ENCODE assay signal across 22 mouse cellular contexts in genomic region chr6:67348065-67348464, GRCm38 (mm10). TPM values are rescaled to one million over a fixed set of nuclear protein-coding genes. Genes with fewer than 3 reads are reported as not detected.
A peak's percentile ranks its signal among the peaks of the same experiment; 100 is the strongest.
DNase-seq lines count a peak whose midpoint lies in the region; ATAC-seq and TF ChIP-seq lines count a peak whose summit lies in the region.
"Had no signal": no experiment of that assay in that cellular context is flagged by ENCODE, and none has a peak within 500 bp of the region (broad histone marks: within the 10 kb centered on the region; RNA-seq: fewer than 3 reads in every experiment).

No protein-coding gene starts in this region.

- no peak for TF ChIP-seq POLR2A in spleen, adult 2 months (IDR thresholded peaks at IDR 0.05; ENCODE audit: low read depth, low read length)

- H3K36me3 ChIP-seq in spleen, adult 2 months (ENCODE audit: control insufficient read depth, insufficient read depth, low read length): no peaks in the 10 kb centered on the region
- no peaks in the 10 kb centered on the region for H3K36me3 ChIP-seq in hindbrain, embryonic 14.5 days (replicated peaks; ENCODE audit: control insufficient read depth, insufficient read depth)
- H3K36me3 ChIP-seq: midbrain, embryonic 15.5 days had no signal

- no peak overlapping the region for H3K9ac ChIP-seq in hindbrain, embryonic 14.5 days
- H3K9ac ChIP-seq: lung, embryonic 14.5 days; midbrain, embryonic 15.5 days had no signal

- TF ChIP-seq CTCF in spleen, adult 2 months (IDR thresholded peaks at IDR 0.05; ENCODE audit: extremely low read depth, insufficient read depth, insufficient read length, insufficient replicate concordance): no peak

- 32% methylated on average over 6 of the region's 6 CpGs for WGBS in spleen, adult 2 months
- 79% methylated on average over 6 of the region's 6 CpGs for WGBS in hindbrain, embryonic 14.5 days

- no peak overlapping the region for H3K4me2 ChIP-seq in hindbrain, embryonic 14.5 days (replicated peaks)
- H3K4me2 ChIP-seq: lung, embryonic 14.5 days; midbrain, embryonic 15.5 days had no signal

- H3K9me3 ChIP-seq in hindbrain, embryonic 14.5 days (ENCODE audit: control insufficient read depth, low read length): no peaks in the 10 kb centered on the region
- H3K9me3 ChIP-seq: midbrain, embryonic 15.5 days had no signal

- ATAC-seq in hematopoietic stem cell, adult 5-6 weeks (replicated peaks in 1 of 2; ENCODE audit: insufficient read depth in 1 of 2, low FRiP score in 2 of 2, low TSS enrichment in 1 of 2, low read depth in 1 of 2, poor library complexity in 2 of 2, severe bottlenecking in 2 of 2): peak; percentile 32 to 62; a peak in 3 of 4 replicates
- peak; percentile 64; the same call in 1 of the 2 replicates for ATAC-seq in neutrophil, adult 5-6 weeks (ENCODE audit: extremely low read depth, insufficient number of reproducible peaks, low FRiP score, poor library complexity, severe bottlenecking)
- ATAC-seq in megakaryocyte-erythroid progenitor cell, adult 5-6 weeks (replicated peaks; ENCODE audit: low FRiP score, low TSS enrichment, poor library complexity, severe bottlenecking): no peak
- no peak for ATAC-seq in hindbrain, embryonic 14.5 days (ENCODE audit: low FRiP score)
- ATAC-seq: forebrain, embryonic 16.5 days; intestine, postnatal 0 days; midbrain, embryonic 15.5 days had no signal

- no peak overlapping the region for H3K27ac ChIP-seq in spleen, adult 2 months (ENCODE audit: insufficient read depth, low read length)
- no peak overlapping the region for H3K27ac ChIP-seq in hindbrain, embryonic 14.5 days
- H3K27ac ChIP-seq: macrophage; midbrain, embryonic 15.5 days had no signal

- peak; percentile 3 to 59 for DNase-seq in spleen, adult 2 months (ENCODE audit: low read depth in 1 of 2, low spot score in 2 of 2)
- DNase-seq in spleen, postnatal 4 days (ENCODE audit: low spot score in 2 of 2): no peak
- peak; percentile 64 for DNase-seq in thymus, postnatal 4 days
- DNase-seq in cerebellum, postnatal 25 days: no peak
- no peak for DNase-seq in hindbrain, embryonic 14.5 days (ENCODE audit: low spot score)
- DNase-seq: adrenal gland, postnatal 10 days; cerebellum, adult 11 months; cerebellum, postnatal 14 days; kidney, postnatal 10 days; liver; lung, embryonic 14.5 days; spleen, adult 18-20 months had no signal

- no peak overlapping the region for H3K4me3 ChIP-seq in spleen, adult 2 months (ENCODE audit: extremely low read depth, insufficient read depth, insufficient read length)
- H3K4me3 ChIP-seq in hindbrain, embryonic 14.5 days (replicated peaks; ENCODE audit: low read length): no peak overlapping the region
- H3K4me3 ChIP-seq: midbrain, embryonic 15.5 days had no signal

- H3K4me1 ChIP-seq in spleen, adult 2 months (ENCODE audit: control insufficient read depth, insufficient read depth, insufficient read length): no peaks in the 10 kb centered on the region
- H3K4me1 ChIP-seq in hindbrain, embryonic 14.5 days (replicated peaks; ENCODE audit: control insufficient read depth, insufficient read depth, low read length): no peaks in the 10 kb centered on the region
- H3K4me1 ChIP-seq: midbrain, embryonic 15.5 days had no signal

- H3K27me3 ChIP-seq in spleen, adult 2 months (ENCODE audit: control insufficient read depth, insufficient read depth, low read length): no peaks in the 10 kb centered on the region
- no peaks in the 10 kb centered on the region for H3K27me3 ChIP-seq in hindbrain, embryonic 14.5 days (ENCODE audit: control insufficient read depth, insufficient read depth, low read length)
- H3K27me3 ChIP-seq: midbrain, embryonic 15.5 days had no signal

RNA-seq across cellular contexts. Expression of gene Il12rb2, which starts 27.9 kb away (rescaled TPM):
- polyA plus RNA-seq in spleen, adult 2 months (2012; rRNA removed): 1.8 and 2.3 TPM in 2 replicates
- 8.0 and 12.2 TPM in 2 replicates for total RNA-seq in hematopoietic stem cell, adult 5-6 weeks (2017)
- 1.0 and 1.5 TPM in 2 replicates for total RNA-seq in neutrophil, adult 5-6 weeks (2017)
- 0.33 and 1.4 TPM in 2 replicates for total RNA-seq in megakaryocyte-erythroid progenitor cell, adult 5-6 weeks (2014; fragmentation: Nextera tagmentation)
- 2.1 and 3.3 TPM in 2 replicates for total RNA-seq in megakaryocyte-erythroid progenitor cell, adult 5-6 weeks (2017)
- polyA plus RNA-seq in hindbrain, embryonic 14.5 days (2014; fragmentation: Nextera tagmentation; extraction: Ambion mirVana): not detected in 2 replicates
- polyA plus RNA-seq: C2C12; forebrain, embryonic 16.5 days; heart, embryonic 14.5 days; intestine, postnatal 0 days; testis, adult 2 months had no signal

Comparison
In these comparisons a context has a peak if more than half of its experiments do, and no peak if none do; other contexts are left out.
1. DNase-seq: peak in spleen, adult 2 months (2 of 2) and thymus, postnatal 4 days (single experiment); none in spleen, postnatal 4 days (0 of 2), cerebellum, postnatal 25 days (0 of 2) and hindbrain, embryonic 14.5 days (single experiment).
2. ATAC-seq: peak in hematopoietic stem cell, adult 5-6 weeks (2 of 2) and neutrophil, adult 5-6 weeks (single experiment); none in megakaryocyte-erythroid progenitor cell, adult 5-6 weeks (single experiment) and hindbrain, embryonic 14.5 days (single experiment).